Comparison of ENCODE assay signal across 7 mouse cellular contexts in the genomic region with DNA sequence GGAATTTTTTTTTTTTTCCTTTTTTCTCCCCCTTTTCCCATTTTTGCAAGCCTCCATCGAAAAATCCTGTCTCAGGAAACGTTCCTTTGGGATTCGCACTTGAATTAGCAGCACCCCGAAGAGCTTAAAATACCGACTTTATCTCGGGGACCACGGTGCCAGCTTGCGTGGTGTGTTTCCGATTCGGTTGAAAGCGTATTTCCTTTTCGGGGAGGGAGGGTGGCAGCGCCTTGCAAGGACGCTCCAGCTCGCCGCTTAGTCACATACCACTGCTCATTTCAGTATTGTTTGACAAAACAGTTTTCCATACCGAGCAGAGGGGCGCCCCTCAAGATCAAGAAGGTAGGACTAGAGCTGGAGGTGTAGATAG. TPM values are rescaled to one million over a fixed set of nuclear protein-coding genes. Genes with fewer than 3 reads are reported as not detected.
A peak's percentile ranks its signal among the peaks of the same experiment; 100 is the strongest.
DNase-seq lines count a peak whose midpoint lies in the region; ATAC-seq and TF ChIP-seq lines count a peak whose summit lies in the region.

No protein-coding gene starts in this region.

- under 1% methylated on average over 18 of the region's 18 CpGs for WGBS in hindbrain, embryonic 11.5 days
- WGBS in spleen, adult 2 months: under 1% methylated on average over 18 of the region's 18 CpGs

- peak overlapping the region; percentile 63 for H3K4me2 ChIP-seq in hindbrain, embryonic 11.5 days (replicated peaks; ENCODE audit: low read depth, low read length)

- H3K4me3 ChIP-seq in MEL (ENCODE audit: control insufficient read depth in 1 of 2, insufficient read depth in 1 of 2, low read depth in 2 of 2, low read length in 2 of 2): peak overlapping the region; percentile 58 to 97
- H3K4me3 ChIP-seq in erythroblast, embryonic 14.5 days (replicated peaks): peak overlapping the region; percentile 91
- peak overlapping the region; percentile 98 for H3K4me3 ChIP-seq in hindbrain, embryonic 11.5 days (ENCODE audit: low read depth, low read length)
- H3K4me3 ChIP-seq in left cerebral cortex, adult 2 months: peak overlapping the region; percentile 80
- peak overlapping the region; percentile 91 for H3K4me3 ChIP-seq in spleen, adult 2 months (ENCODE audit: extremely low read depth, insufficient read depth, insufficient read length)

- no peaks in the 10 kb centered on the region for H3K27me3 ChIP-seq in MEL (ENCODE audit: control insufficient read depth in 1 of 2, insufficient read depth in 2 of 2, low read length in 2 of 2)
- peaks cover 9% of the 10 kb centered on the region for H3K27me3 ChIP-seq in erythroblast, embryonic 14.5 days (ENCODE audit: control insufficient read depth)
- peaks cover 11% of the 10 kb centered on the region for H3K27me3 ChIP-seq in hindbrain, embryonic 11.5 days (ENCODE audit: control insufficient read depth, insufficient read depth, low read length)
- peaks cover 7% of the 10 kb centered on the region; the same call in 1 of the 2 replicates for H3K27me3 ChIP-seq in spleen, adult 2 months (ENCODE audit: control insufficient read depth, insufficient read depth, low read length)

- peaks cover 0 to 52% of the 10 kb centered on the region in 2 experiments; a peak in 2 of 4 replicates for H3K36me3 ChIP-seq in MEL (ENCODE audit: control insufficient read depth in 1 of 2, insufficient read depth in 2 of 2, low read length in 2 of 2)
- peaks cover 29% of the 10 kb centered on the region for H3K36me3 ChIP-seq in erythroblast, embryonic 14.5 days (ENCODE audit: control insufficient read depth)
- H3K36me3 ChIP-seq in hindbrain, embryonic 11.5 days (ENCODE audit: control insufficient read depth, insufficient read depth, low read length): no peaks in the 10 kb centered on the region
- H3K36me3 ChIP-seq in spleen, adult 2 months (ENCODE audit: control insufficient read depth, insufficient read depth, low read length): 0 out of 2 replicates have a peak, but pooled peaks cover 2% of the 10 kb centered on the region

- H3K9me3 ChIP-seq in MEL (replicated peaks; ENCODE audit: insufficient read depth, low read length): no peaks in the 10 kb centered on the region
- H3K9me3 ChIP-seq in erythroblast, embryonic 14.5 days (ENCODE audit: control insufficient read depth, low read length): no peaks in the 10 kb centered on the region
- H3K9me3 ChIP-seq in hindbrain, embryonic 11.5 days (ENCODE audit: control insufficient read depth, low read length): no peaks in the 10 kb centered on the region

- DNase-seq in MEL (ENCODE audit: low read depth, low spot score): peak; percentile 88
- DNase-seq in adrenal gland, postnatal 36 days: peak; percentile 77 to 80
- peak; percentile 48 for DNase-seq in hindbrain, embryonic 11.5 days (ENCODE audit: low spot score)
- DNase-seq in left cerebral cortex, adult 2 months (ENCODE audit: extremely low spot score in 1 of 2, low spot score in 2 of 2): peak; percentile 46 to 49
- peak; percentile 62 to 67 for DNase-seq in lung, postnatal 4 days
- DNase-seq in spleen, adult 2 months (ENCODE audit: low read depth in 1 of 2, low spot score in 2 of 2): peak; percentile 35 to 58

- TF ChIP-seq POLR2A in MEL (IDR thresholded peaks at IDR 0.05; ENCODE audit: control insufficient read depth in 1 of 2, insufficient read depth in 1 of 2, low read depth in 1 of 2, low read length in 2 of 2, poor library complexity in 1 of 2): peak in 1 of 2 experiments; percentile 60; a peak in 2 of 4 replicates
- no peak for TF ChIP-seq POLR2A in spleen, adult 2 months (IDR thresholded peaks at IDR 0.05; ENCODE audit: low read depth, low read length)

- peaks cover 13 to 33% of the 10 kb centered on the region in 2 experiments for H3K4me1 ChIP-seq in MEL (ENCODE audit: control insufficient read depth in 1 of 2, insufficient read depth in 2 of 2, low read length in 2 of 2)
- H3K4me1 ChIP-seq in erythroblast, embryonic 14.5 days (ENCODE audit: control insufficient read depth): peaks cover 61% of the 10 kb centered on the region
- peaks cover 6% of the 10 kb centered on the region for H3K4me1 ChIP-seq in hindbrain, embryonic 11.5 days (replicated peaks; ENCODE audit: control insufficient read depth, insufficient read depth, low read length)
- peaks cover 14% of the 10 kb centered on the region for H3K4me1 ChIP-seq in spleen, adult 2 months (ENCODE audit: control insufficient read depth, insufficient read depth, insufficient read length)

- no peak for TF ChIP-seq RAD21 in MEL (IDR thresholded peaks at IDR 0.05; ENCODE audit: low read depth, low read length)

- peak overlapping the region; percentile 88 for H3K27ac ChIP-seq in MEL (ENCODE audit: control insufficient read depth, low read depth, low read length)
- H3K27ac ChIP-seq in hindbrain, embryonic 11.5 days (ENCODE audit: low read depth, low read length): peak overlapping the region; percentile 94; the same call in 1 of the 2 replicates
- H3K27ac ChIP-seq in left cerebral cortex, adult 2 months: peak overlapping the region; percentile 95
- H3K27ac ChIP-seq in spleen, adult 2 months (ENCODE audit: insufficient read depth, low read length): peak overlapping the region; percentile 87

- intact Hi-C loops in left cerebral cortex, adult 2 months (cut with DNase I): loop anchor here (5.0 kb wide), 2 partner anchors 45 to 70 kb away; a partner anchor contains a TSS

- ATAC-seq in hindbrain, embryonic 11.5 days (ENCODE audit: low FRiP score): no peak

- peaks cover 58% of the 10 kb centered on the region for H3K79me2 ChIP-seq in MEL (ENCODE audit: control insufficient read depth, insufficient read depth, low read length, poor library complexity)

- peak overlapping the region; percentile 97 for H3K9ac ChIP-seq in MEL (ENCODE audit: control insufficient read depth, low read depth, low read length, poor library complexity, severe bottlenecking)
- peak overlapping the region; percentile 95 for H3K9ac ChIP-seq in hindbrain, embryonic 11.5 days (ENCODE audit: low read depth, low read length)

- TF ChIP-seq CTCF in MEL (IDR thresholded peaks at IDR 0.05 in 2 of 3, conservative IDR thresholded peaks at IDR 0.05 in 1 of 3; ENCODE audit: control insufficient read depth in 1 of 3, insufficient read depth in 1 of 3, low read depth in 2 of 3, low read length in 3 of 3, poor library complexity in 1 of 3, severe bottlenecking in 1 of 3): no peak
- TF ChIP-seq CTCF in left cerebral cortex, adult 2 months (IDR thresholded peaks at IDR 0.05): no peak
- TF ChIP-seq CTCF in spleen, adult 2 months (IDR thresholded peaks at IDR 0.05; ENCODE audit: extremely low read depth, insufficient read depth, insufficient read length, insufficient replicate concordance): no peak

- TF ChIP-seq EP300 in MEL (IDR thresholded peaks at IDR 0.05; ENCODE audit: low read depth in 1 of 2, low read length in 2 of 2): peak in 1 of 2 experiments; percentile 72; a peak in 2 of 4 replicates

TF ChIP-seq in MEL, 35 proteins besides CTCF, POLR2A, EP300 and RAD21 (continues in another document):
- TF ChIP-seq POLR2AphosphoS5 (IDR thresholded peaks at IDR 0.05; ENCODE audit: borderline replicate concordance, low read depth, low read length) (no peak), MXI1 (IDR thresholded peaks at IDR 0.05; ENCODE audit: low read depth, low read length) (peak; percentile 82), MYB (IDR thresholded peaks at IDR 0.05; ENCODE audit: low read depth, low read length) (peak; percentile 66; the same call in 1 of the 2 replicates), MAX (IDR thresholded peaks at IDR 0.05; ENCODE audit: low read length) (peak; percentile 45; the same call in 1 of the 2 replicates), ETS1 (IDR thresholded peaks at IDR 0.05; ENCODE audit: low read depth, low read length) (0 out of 2 replicates have a peak, but pooled peaks have one; percentile 36), SMC3 (IDR thresholded peaks at IDR 0.05; ENCODE audit: low read depth, low read length) (no peak), SIN3A (IDR thresholded peaks at IDR 0.05; ENCODE audit: low read length) (peak; percentile 84), ZMIZ1 (IDR thresholded peaks at IDR 0.05; ENCODE audit: low read depth, low read length) (no peak), NRF1 (IDR thresholded peaks at IDR 0.05; ENCODE audit: insufficient read depth, low read depth, low read length, poor library complexity, severe bottlenecking) (no peak), TCF12 (IDR thresholded peaks at IDR 0.05; ENCODE audit: low read depth, low read length) (peak; percentile 70), E2F4 (IDR thresholded peaks at IDR 0.05; ENCODE audit: borderline replicate concordance, low read depth, low read length) (no peak), KAT2A (conservative IDR thresholded peaks at IDR 0.05; ENCODE audit: low read depth, low read length) (no peak; the same call in 1 of the 2 replicates), ELF1 (IDR thresholded peaks at IDR 0.05; ENCODE audit: low read depth, low read length) (no peak)

RNA-seq across cellular contexts. Expression of a gene that starts 1.2 kb away (rescaled TPM):
- total RNA-seq in MEL (2012; rRNA removed): 61.5 and 67.3 TPM in 2 replicates
- 10 to 100 TPM in 1 of 2 experiments, not detected in 1; 93.2 TPM for polyA plus RNA-seq in MEL (2012; ENCODE audit: insufficient read depth in 1 of 2, insufficient read length in 2 of 2, low read depth in 1 of 2, low replicate concordance in 2 of 2, missing spikeins in 1 of 2)
- 10 to 100 TPM; 66.1 to 84.1 TPM for total RNA-seq in adrenal gland, postnatal 36 days (2021)
- polyA plus RNA-seq in erythroblast, embryonic 14.5 days (2012): 1.5 and 2.2 TPM in 2 replicates
- 38.1 and 44.2 TPM in 2 replicates for polyA plus RNA-seq in hindbrain, embryonic 11.5 days (2014; fragmentation: Nextera tagmentation; extraction: Ambion mirVana)
- 10 to 100 TPM; 86.2 to 88.2 TPM for total RNA-seq in left cerebral cortex, adult 2 months (2021)
- 83.1 and 93.0 TPM in 2 replicates for polyA plus RNA-seq in spleen, adult 2 months (2012; rRNA removed)

RNA-seq across cellular contexts. Expression of a gene that starts 2.3 kb away (rescaled TPM):
- total RNA-seq in MEL (2012; rRNA removed): 0.58 and 0.69 TPM in 2 replicates
- 1 to 10 TPM in 1 of 2 experiments, not detected in 1; 1.6 TPM for polyA plus RNA-seq in MEL (2012; ENCODE audit: insufficient read depth in 1 of 2, insufficient read length in 2 of 2, low read depth in 1 of 2, low replicate concordance in 2 of 2, missing spikeins in 1 of 2)
- total RNA-seq in adrenal gland, postnatal 36 days (2021): 1 to 10 TPM; 1.2 to 2.2 TPM
- polyA plus RNA-seq in erythroblast, embryonic 14.5 days (2012): 0.04 and 0.08 TPM in 2 replicates
- 0.38 and 0.52 TPM in 2 replicates for polyA plus RNA-seq in hindbrain, embryonic 11.5 days (2014; fragmentation: Nextera tagmentation; extraction: Ambion mirVana)
- 1 to 10 TPM; 7.4 to 7.7 TPM for total RNA-seq in left cerebral cortex, adult 2 months (2021)
- 0.38 and 0.40 TPM in 2 replicates for polyA plus RNA-seq in spleen, adult 2 months (2012; rRNA removed)

RNA-seq across cellular contexts. Expression of a gene that starts 33.6 kb away (rescaled TPM):
- total RNA-seq in MEL (2012; rRNA removed): 0.42 and 0.92 TPM in 2 replicates
- under 1 TPM in 1 of 2 experiments, not detected in 1; 0.42 TPM for polyA plus RNA-seq in MEL (2012; ENCODE audit: insufficient read depth in 1 of 2, insufficient read length in 2 of 2, low read depth in 1 of 2, low replicate concordance in 2 of 2, missing spikeins in 1 of 2)
- 1 to 10 TPM; 1.1 to 1.2 TPM for total RNA-seq in adrenal gland, postnatal 36 days (2021)
- not detected in 2 replicates for polyA plus RNA-seq in erythroblast, embryonic 14.5 days (2012)
- 0.70 and 1.5 TPM in 2 replicates for polyA plus RNA-seq in hindbrain, embryonic 11.5 days (2014; fragmentation: Nextera tagmentation; extraction: Ambion mirVana)
- total RNA-seq in left cerebral cortex, adult 2 months (2021): 1 to 10 TPM; 1.6 to 3.3 TPM
- 0.28 and 0.81 TPM in 2 replicates for polyA plus RNA-seq in spleen, adult 2 months (2012; rRNA removed)

Comparison
In these comparisons a context has a peak if more than half of its experiments do, and no peak if none do; other contexts are left out.
1. RNA of a gene that starts 1.2 kb away (polyA plus RNA-seq): 93.2 TPM in MEL, 83.1 to 93.0 TPM in spleen, adult 2 months and 38.1 to 44.2 TPM in hindbrain, embryonic 11.5 days; 1.5 to 2.2 TPM in erythroblast, embryonic 14.5 days; every median in the first group is over 10 times any median in the second.
2. Peak in every context shown above with its lines, with median percentiles within 50 percentile points of each other: DNase-seq, H3K27ac ChIP-seq and H3K4me3 ChIP-seq.